Mouse (Mus musculus) thymus, adult 2 months (tissue): Measurements from ENCODE around the gene Col18a1. TPM values are rescaled to one million over a fixed set of nuclear protein-coding genes. Genes with fewer than 3 reads are reported as not detected.

Experiments
- DNase-seq: peaks from one replicate; pipeline ENCODE4 v3.0.0; 2021
- H3K27ac ChIP-seq: fragments of 200-500 bp; 2 replicates; pipeline ENCODE4 v1.5.1; 2012; ENCODE audit warnings: low read length, control low read depth; ENCODE audit not compliant: control insufficient read depth, insufficient read depth
- H3K27me3 ChIP-seq: fragments of 200-500 bp; 2 replicates; pipeline ENCODE4 v1.6.1; 2012; ENCODE audit warnings: mild to moderate bottlenecking, low read length, moderate library complexity, mixed read lengths; ENCODE audit not compliant: control insufficient read depth, insufficient read depth
- H3K36me3 ChIP-seq: fragments of 200-500 bp; 2 replicates; pipeline ENCODE4 v1.6.1; 2012; ENCODE audit warnings: mild to moderate bottlenecking, low read length, moderate library complexity; ENCODE audit not compliant: control insufficient read depth, insufficient read depth
- H3K4me1 ChIP-seq: fragments of 200-500 bp; replicated peaks from 2 replicates; pipeline ENCODE4 v1.6.1; 2012; ENCODE audit warnings: low read length; ENCODE audit not compliant: control insufficient read depth, insufficient read depth
- H3K4me3 ChIP-seq: fragments of 200-500 bp; 2 replicates; pipeline ENCODE4 v1.5.1; 2012; ENCODE audit warnings: mild to moderate bottlenecking, low read length, control low read depth, moderate library complexity; ENCODE audit not compliant: control insufficient read depth, insufficient read depth
- CTCF ChIP-seq: fragments of 200-500 bp; IDR thresholded peaks from 2 replicates; pipeline ENCODE4 v1.5.1; 2012; ENCODE audit warnings: mild to moderate bottlenecking, control low read depth, low read length, moderate library complexity, borderline replicate concordance; ENCODE audit not compliant: control insufficient read depth, poor library complexity, insufficient read depth; ENCODE audit errors: extremely low read depth
- POLR2A ChIP-seq: fragments of 200-500 bp; IDR thresholded peaks from 2 replicates; pipeline ENCODE4 v1.6.1; 2012; ENCODE audit warnings: mild to moderate bottlenecking, low read length, control low read depth, moderate library complexity; ENCODE audit not compliant: control insufficient read depth, poor library complexity, insufficient read depth; ENCODE audit errors: extremely low read depth
- WGBS: fragments of 180-500 bp; shearing (Covaris S2); methylation state at CpG from one replicate; pipeline ENCODE4 v1.1.7; 2018; 5-methylcytosine and 5-hydroxymethylcytosine counted together
- polyA plus RNA-seq: library from polyadenylated mRNA; depleted of rRNA; stranded (reverse); fragments of >200 nt; gene quantifications from 2 replicates; pipeline ENCODE4 v1.2.3, GENCODE M21; 2012

Col18a1 gene
- polyA plus RNA-seq, 1 experiment: 20.7 TPM

GRCm38 (mm10) chr10:77199229-77199628, 32.9 kb upstream of the Col18a1 start:
- WGBS: 83% methylated on average over 2 of the region's 2 CpGs
- Histone ChIP-seq H3K4me1 (no peaks in the 10 kb centered on the region), H3K36me3 (no peaks in the 10 kb centered on the region), H3K27ac (no peak overlapping the region), H3K4me3 (no peak overlapping the region), H3K27me3 (no peaks in the 10 kb centered on the region)
- TF ChIP-seq POLR2A (no peak), CTCF (no peak)
- DNase-seq: no peak

DNA sequence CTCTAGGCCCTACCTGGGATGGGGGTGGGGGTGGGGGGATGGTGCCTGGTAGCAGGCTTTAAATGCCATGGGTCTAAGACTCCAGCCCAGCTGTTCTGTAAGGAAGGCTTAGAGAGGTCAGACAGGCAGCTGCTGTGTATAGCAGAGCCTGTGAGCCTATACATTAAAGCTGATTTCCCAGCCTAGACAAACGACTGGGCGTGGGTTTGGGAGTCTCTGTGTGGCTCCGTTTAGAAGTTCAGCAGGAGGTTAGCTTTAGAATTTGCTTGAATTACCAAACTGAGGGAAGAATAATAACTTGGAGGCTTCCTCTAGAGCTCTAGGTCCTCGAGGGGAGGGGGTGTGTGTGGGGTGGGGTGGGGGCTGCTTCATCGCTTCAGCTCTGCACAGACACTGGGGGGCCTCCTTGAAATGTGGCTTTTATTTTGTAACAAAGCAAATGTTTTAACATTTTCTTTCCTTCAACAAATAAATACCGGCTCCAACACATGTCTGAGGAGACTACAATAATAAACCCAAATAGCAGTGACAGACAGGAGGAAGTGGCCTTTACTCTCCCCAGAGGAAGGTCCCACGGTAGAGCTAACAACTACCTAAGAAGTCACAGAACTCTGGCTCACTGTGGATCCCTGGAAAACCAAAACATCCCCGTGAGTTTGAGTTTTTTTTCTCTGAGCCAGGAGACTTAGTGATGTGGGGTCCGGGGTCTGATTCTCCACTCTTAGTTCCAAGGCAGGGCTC, 31.3 kb upstream of the Col18a1 start:
- Histone ChIP-seq H3K27me3 (no peaks in the 10 kb centered on the region), H3K4me3 (no peak overlapping the region), H3K27ac (no peak overlapping the region), H3K4me1 (no peaks in the 10 kb centered on the region), H3K36me3 (no peaks in the 10 kb centered on the region)
- TF ChIP-seq POLR2A (no peak), CTCF (no peak)
- no peak for DNase-seq
- 57% methylated on average over 9 of the region's 9 CpGs for WGBS

DNA sequence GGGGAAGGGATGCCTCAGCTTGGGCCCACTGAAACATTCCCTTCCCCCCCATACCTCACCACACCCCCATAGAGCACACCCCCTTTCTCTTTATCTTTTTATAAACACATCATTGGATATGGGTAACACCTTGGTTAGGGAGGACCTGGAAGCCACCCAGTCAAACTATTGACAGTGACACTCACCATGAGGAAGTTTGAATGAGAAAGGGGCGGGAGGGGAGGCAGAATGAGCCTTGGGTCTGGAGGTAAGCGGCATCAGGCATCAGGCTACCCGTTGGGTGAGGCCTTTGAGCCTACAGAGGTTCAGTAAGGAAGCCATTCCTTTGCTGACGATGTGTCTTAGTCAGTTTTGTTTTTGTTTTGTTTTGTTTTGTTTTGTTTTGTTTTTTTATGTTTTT, 30.3 kb upstream of the Col18a1 start:
- H3K4me1 ChIP-seq: no peaks in the 10 kb centered on the region
- whole genome bisulfite sequencing: 94% methylated on average over 4 of the region's 4 CpGs
- no peak overlapping the region for H3K4me3 ChIP-seq
- TF ChIP-seq CTCF: no peak
- no peak overlapping the region for H3K27ac ChIP-seq
- no peaks in the 10 kb centered on the region for H3K36me3 ChIP-seq
- no peak for DNase-seq
- H3K27me3 ChIP-seq: no peaks in the 10 kb centered on the region

DNA sequence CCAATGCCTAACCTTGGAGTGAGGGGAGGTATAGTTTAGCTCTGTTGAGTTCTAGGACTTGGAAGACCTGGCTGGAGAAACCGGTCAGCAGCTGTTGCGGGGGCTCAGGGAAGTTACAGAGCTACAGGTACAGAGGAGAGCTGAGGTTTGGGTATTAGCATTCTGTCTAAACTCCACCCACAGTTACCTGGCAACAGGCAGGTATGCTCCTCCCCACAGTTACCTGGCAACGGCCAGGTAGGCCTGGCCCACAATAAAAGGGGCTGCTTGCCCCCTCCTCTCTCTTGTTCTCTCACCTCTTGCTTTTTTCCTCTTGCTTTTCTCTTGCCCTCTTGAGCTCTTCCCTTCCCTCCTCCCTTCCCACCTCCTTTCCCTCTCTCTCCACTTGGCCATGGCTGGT, 29.8 kb upstream of the Col18a1 start:
- 98% methylated on average over 3 of the region's 3 CpGs for WGBS
- Histone ChIP-seq H3K27ac (no peak overlapping the region), H3K36me3 (no peaks in the 10 kb centered on the region), H3K27me3 (no peaks in the 10 kb centered on the region), H3K4me1 (no peaks in the 10 kb centered on the region), H3K4me3 (no peak overlapping the region)
- DNase-seq: no peak
- TF ChIP-seq POLR2A: no peak
- TF ChIP-seq CTCF: no peak

DNA sequence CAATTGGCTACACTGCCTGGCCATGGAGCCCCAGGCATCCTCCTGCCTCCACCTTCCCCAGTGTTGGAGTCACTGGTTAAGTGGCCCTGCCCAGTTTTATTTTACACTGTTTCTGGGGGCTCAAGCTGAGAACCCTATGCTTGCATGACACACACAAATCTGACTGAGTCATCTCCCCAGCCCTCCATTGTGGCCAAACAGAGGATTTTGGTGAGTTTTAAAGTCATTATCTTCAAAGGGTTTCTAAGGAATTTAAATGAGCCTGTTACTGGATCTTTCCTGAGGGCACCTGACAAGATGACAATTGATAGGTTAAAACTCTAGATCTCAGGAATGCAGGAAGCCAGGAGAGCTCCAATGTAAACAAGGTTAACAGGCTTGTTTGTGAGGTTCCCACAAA, 27.1 kb upstream of the Col18a1 start:
- H3K4me3 ChIP-seq: no peak overlapping the region
- H3K36me3 ChIP-seq: no peaks in the 10 kb centered on the region
- H3K27ac ChIP-seq: no peak overlapping the region
- no peak for TF ChIP-seq POLR2A
- no peak for TF ChIP-seq CTCF
- no peak for DNase-seq
- H3K27me3 ChIP-seq: no peaks in the 10 kb centered on the region
- H3K4me1 ChIP-seq: no peaks in the 10 kb centered on the region

- Histone ChIP-seq H3K27me3 (no peaks in the 10 kb centered on the region), H3K36me3 (no peaks in the 10 kb centered on the region), H3K27ac (no peak overlapping the region), H3K4me3 (no peak overlapping the region), H3K4me1 (no peaks in the 10 kb centered on the region)
- 97% methylated on average over 17 of the region's 17 CpGs for WGBS
- TF ChIP-seq CTCF: no peak
- TF ChIP-seq POLR2A: no peak
- no peak for DNase-seq
These were observed 26.4 kb upstream of the Col18a1 start for GRCm38 (mm10) chr10:77192745-77193144.

GRCm38 (mm10) chr10:77190967-77191915, 24.9 kb upstream of the Col18a1 start:
- WGBS: 89% methylated on average over 10 of the region's 10 CpGs
- no peaks in the 10 kb centered on the region for H3K4me1 ChIP-seq

More at GRCm38 (mm10) chr10:77190967-77191915, 24.9 kb upstream of the Col18a1 start:
- no peaks in the 10 kb centered on the region for H3K36me3 ChIP-seq
- H3K4me3 ChIP-seq: no peak overlapping the region
- no peak for TF ChIP-seq POLR2A
- no peak for TF ChIP-seq CTCF
- DNase-seq: no peak
- H3K27me3 ChIP-seq: no peaks in the 10 kb centered on the region
- no peak overlapping the region for H3K27ac ChIP-seq
